In genomic region chr15:81810671-81811598, GRCm38 (mm10) we compare ENCODE assay signal across 8 mouse cellular contexts. TPM values are rescaled to one million over a fixed set of nuclear protein-coding genes. Genes with fewer than 3 reads are reported as not detected.
DNase-seq lines count a peak whose midpoint lies in the region; ATAC-seq lines count a peak whose summit lies in the region.

No protein-coding gene starts in this region.

- peak overlapping the region; percentile 77 for H3K4me2 ChIP-seq in hindbrain, embryonic 14.5 days (replicated peaks)

- H3K27me3 ChIP-seq in hindbrain, embryonic 14.5 days (ENCODE audit: control insufficient read depth, insufficient read depth, low read length) = no peaks in the 10 kb centered on the region

- peak; percentile 99 for DNase-seq in R1 (ENCODE audit: low read depth, low spot score)
- DNase-seq in cerebellum, postnatal 25 days = peak; percentile 98 to 99
- DNase-seq in frontal cortex, postnatal 25 days (ENCODE audit: low spot score in 2 of 2) = peak; percentile 89 to 95
- peak; percentile 97 for DNase-seq in hindbrain, embryonic 14.5 days (ENCODE audit: low spot score)
- DNase-seq in layer of hippocampus, postnatal 36 days = peak; percentile 98 to 99
- peak; percentile 99 for DNase-seq in lung, postnatal 36 days
- DNase-seq in retina, postnatal 1 day = peak; percentile 100
- peak; percentile 93 to 97 for DNase-seq in urinary bladder, adult 18-20 months (ENCODE audit: low spot score in 2 of 2)

- H3K9me3 ChIP-seq in hindbrain, embryonic 14.5 days (ENCODE audit: control insufficient read depth, low read length) = no peaks in the 10 kb centered on the region

- under 1% methylated on average over 87 of the region's 89 CpGs for WGBS in hindbrain, embryonic 14.5 days

- peaks cover 30% of the 10 kb centered on the region for H3K4me1 ChIP-seq in hindbrain, embryonic 14.5 days (replicated peaks; ENCODE audit: control insufficient read depth, insufficient read depth, low read length)

- peak overlapping the region; percentile 65 for H3K4me3 ChIP-seq in hindbrain, embryonic 14.5 days (replicated peaks; ENCODE audit: low read length)

- peak overlapping the region; percentile 71 for H3K27ac ChIP-seq in hindbrain, embryonic 14.5 days

- peak overlapping the region; percentile 68 for H3K9ac ChIP-seq in hindbrain, embryonic 14.5 days

- H3K36me3 ChIP-seq in hindbrain, embryonic 14.5 days (replicated peaks; ENCODE audit: control insufficient read depth, insufficient read depth) = peaks cover 12% of the 10 kb centered on the region

- ATAC-seq in hindbrain, embryonic 14.5 days (ENCODE audit: low FRiP score) = peak; percentile 99

RNA-seq across cellular contexts. Expression of gene Tef, which starts 8.7 kb away (rescaled TPM):
- polyA plus RNA-seq in hindbrain, embryonic 14.5 days (2014; fragmentation: Nextera tagmentation; extraction: Ambion mirVana) = 16.8 and 18.7 TPM in 2 replicates
- total RNA-seq in layer of hippocampus, postnatal 36 days (2021) = 100 to 1,000 TPM; 300 to 307 TPM

RNA-seq across cellular contexts. Expression of gene Tob2, which starts 47.7 kb away (rescaled TPM):
- 13.4 and 14.9 TPM in 2 replicates for polyA plus RNA-seq in hindbrain, embryonic 14.5 days (2014; fragmentation: Nextera tagmentation; extraction: Ambion mirVana)
- total RNA-seq in layer of hippocampus, postnatal 36 days (2021) = 10 to 100 TPM; 30.5 to 36.4 TPM

Comparison
In these comparisons a context has a peak if more than half of its experiments do, and no peak if none do; other contexts are left out.
1. Peak in every context shown above with its lines: DNase-seq, ATAC-seq, H3K4me3 ChIP-seq and H3K27ac ChIP-seq.